Mouse (Mus musculus) small intestine, adult 2 months (tissue): ENCODE data around the gene Adamts15. TPM values are rescaled to one million over a fixed set of nuclear protein-coding genes. Genes with fewer than 3 reads are reported as not detected.

Experiments
- H3K27ac ChIP-seq: fragments of 200-500 bp; 2 replicates; pipeline ENCODE4 v1.5.1; 2012; ENCODE audit warnings: low read depth, low read length, control low read depth, inconsistent platforms; ENCODE audit not compliant: insufficient read depth
- H3K27me3 ChIP-seq: fragments of 200-500 bp; 2 replicates; pipeline ENCODE4 v1.6.1; 2012; ENCODE audit warnings: mild to moderate bottlenecking, moderate library complexity, low read length, inconsistent platforms; ENCODE audit not compliant: control insufficient read depth, insufficient read depth
- H3K36me3 ChIP-seq: fragments of 200-500 bp; 2 replicates; pipeline ENCODE4 v1.6.1; 2012; ENCODE audit warnings: mild to moderate bottlenecking, low read length, control low read depth, inconsistent platforms; ENCODE audit not compliant: control insufficient read depth, insufficient read depth
- H3K4me1 ChIP-seq: fragments of 200-500 bp; 2 replicates; pipeline ENCODE4 v1.6.1; 2012; ENCODE audit warnings: low read length, inconsistent platforms, mixed read lengths; ENCODE audit not compliant: control insufficient read depth, insufficient read depth, insufficient read length
- H3K4me3 ChIP-seq: fragments of 200-500 bp; 2 replicates; pipeline ENCODE4 v1.5.1; 2012; ENCODE audit warnings: low read depth, mild to moderate bottlenecking, control low read depth, inconsistent platforms, low read length, moderate library complexity
- CTCF ChIP-seq: fragments of 200-500 bp; IDR thresholded peaks from 2 replicates; pipeline ENCODE4 v1.5.1; 2012; ENCODE audit warnings: low read depth, mild to moderate bottlenecking, control low read depth, inconsistent platforms, low read length, moderate library complexity, mixed read lengths; ENCODE audit not compliant: insufficient replicate concordance, insufficient read length; ENCODE audit errors: extremely low read depth
- POLR2A ChIP-seq: fragments of 200-500 bp; IDR thresholded peaks from 2 replicates; pipeline ENCODE4 v1.6.1; 2012; ENCODE audit warnings: low read depth, mild to moderate bottlenecking, control low read depth, inconsistent platforms, low read length, moderate library complexity
- WGBS: fragments of 180-500 bp; shearing (Covaris S2); methylation state at CpG from one replicate; pipeline ENCODE4 v1.1.7; 2018; 5-methylcytosine and 5-hydroxymethylcytosine counted together
- polyA plus RNA-seq: library from polyadenylated mRNA; depleted of rRNA; stranded (reverse); fragments of >200 nt; gene quantifications from 2 replicates; pipeline ENCODE4 v1.2.3, GENCODE M21; 2012

Adamts15 gene
- polyA plus RNA-seq, 1 experiment: 4.0 TPM

DNA sequence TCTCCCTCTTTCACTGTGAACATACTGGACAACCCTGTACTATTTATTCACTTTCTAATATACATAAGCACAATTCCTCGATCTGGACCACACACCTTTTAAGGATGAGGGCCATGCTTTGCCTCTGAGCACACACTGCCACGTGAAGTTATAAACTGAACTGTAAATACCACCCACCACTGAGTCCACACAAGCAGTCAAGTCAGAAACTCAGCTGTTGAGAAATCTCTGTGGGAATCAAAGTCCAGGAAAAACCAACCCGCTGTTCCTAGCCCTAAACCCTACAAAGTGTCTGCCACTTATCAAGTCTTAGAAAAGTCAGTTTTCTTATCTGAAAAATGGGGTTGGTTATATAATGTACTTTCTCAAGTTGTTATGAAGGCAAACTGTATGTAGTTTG is 36.0 kb downstream of the Adamts15 start:
- 21% methylated on average over 3 of the region's 3 CpGs for WGBS
- Histone ChIP-seq H3K4me3 (no peak overlapping the region), H3K27me3 (no peaks in the 10 kb centered on the region), H3K36me3 (no peaks in the 10 kb centered on the region), H3K4me1 (peaks cover 12% of the 10 kb centered on the region; the same call in 1 of the 2 replicates), H3K27ac (no peak overlapping the region)
- TF ChIP-seq POLR2A (no peak), CTCF (no peak)

GRCm38 (mm10) chr9:30880553-30880952 is 41.7 kb downstream of the Adamts15 start:
- Histone ChIP-seq H3K4me3 (no peak overlapping the region), H3K27me3 (no peaks in the 10 kb centered on the region), H3K4me1 (peaks cover 39% of the 10 kb centered on the region; the same call in 1 of the 2 replicates), H3K36me3 (no peaks in the 10 kb centered on the region), H3K27ac (no peak overlapping the region)
- WGBS: 27% methylated on average over 9 of the region's 9 CpGs
- TF ChIP-seq POLR2A: no peak
- TF ChIP-seq CTCF: no peak

DNA sequence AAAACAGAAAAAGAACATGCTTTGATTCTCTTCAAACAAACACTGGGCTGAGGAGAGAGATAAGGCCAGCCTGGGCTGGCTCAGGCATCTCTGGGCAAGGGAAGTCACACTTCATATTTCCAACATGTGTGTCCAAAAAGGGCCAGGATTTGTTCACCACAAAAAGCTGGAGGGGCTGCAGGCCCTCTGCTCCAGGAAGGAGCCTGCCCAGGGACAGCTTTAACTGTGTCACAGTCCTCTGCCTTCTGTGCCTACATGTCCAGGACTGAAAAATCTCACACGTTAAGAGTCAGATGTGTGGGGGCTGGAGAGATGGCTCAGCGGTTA is 42.3 kb downstream of the Adamts15 start:
- TF ChIP-seq POLR2A: no peak
- no peak for TF ChIP-seq CTCF
- peaks cover 39% of the 10 kb centered on the region; the same call in 1 of the 2 replicates for H3K4me1 ChIP-seq
- H3K4me3 ChIP-seq: no peak overlapping the region
- WGBS: 49% methylated on average over 2 of the region's 2 CpGs
- H3K36me3 ChIP-seq: no peaks in the 10 kb centered on the region
- no peaks in the 10 kb centered on the region for H3K27me3 ChIP-seq
- H3K27ac ChIP-seq: peak overlapping the region; percentile 21; the same call in 1 of the 2 replicates

DNA sequence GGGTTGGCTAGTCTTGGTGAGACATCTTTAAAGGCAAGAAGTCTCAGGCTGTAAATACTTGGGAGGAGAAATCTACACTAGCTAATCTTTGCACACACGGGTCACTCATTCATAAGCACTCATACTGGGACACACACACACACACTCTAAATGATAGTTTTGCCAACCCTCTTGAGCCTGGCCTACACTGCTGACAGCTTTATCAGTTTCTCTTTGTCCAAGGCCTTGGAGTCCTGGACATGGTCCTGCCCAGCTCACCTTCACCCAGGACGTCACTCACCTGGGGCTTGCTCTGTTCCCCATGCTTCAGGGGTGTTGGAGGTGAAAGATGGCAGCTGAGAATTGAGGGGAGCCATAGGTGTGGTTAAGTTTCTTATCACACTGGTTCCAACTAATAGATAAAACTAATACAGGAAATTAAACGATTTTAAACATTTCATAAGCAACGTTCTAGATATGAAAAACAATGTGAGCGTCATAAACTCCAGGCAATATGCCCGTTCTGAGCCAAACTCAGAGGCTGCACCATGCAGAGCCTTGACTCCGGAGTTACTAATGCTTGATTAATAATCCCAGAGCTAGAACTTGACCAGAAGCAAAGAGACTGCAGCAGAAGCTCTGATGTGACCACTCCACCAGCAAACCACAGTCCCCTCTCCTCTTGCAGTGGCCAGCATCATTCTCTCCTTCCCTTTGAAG is 42.9 kb downstream of the Adamts15 start:
- H3K27me3 ChIP-seq: no peaks in the 10 kb centered on the region
- peak overlapping the region; percentile 21; the same call in 1 of the 2 replicates for H3K27ac ChIP-seq
- peaks cover 39% of the 10 kb centered on the region; the same call in 1 of the 2 replicates for H3K4me1 ChIP-seq
- no peak overlapping the region for H3K4me3 ChIP-seq
- WGBS: 30% methylated on average over 7 of the region's 7 CpGs
- TF ChIP-seq CTCF (no peak), POLR2A (no peak)
- no peaks in the 10 kb centered on the region for H3K36me3 ChIP-seq

DNA sequence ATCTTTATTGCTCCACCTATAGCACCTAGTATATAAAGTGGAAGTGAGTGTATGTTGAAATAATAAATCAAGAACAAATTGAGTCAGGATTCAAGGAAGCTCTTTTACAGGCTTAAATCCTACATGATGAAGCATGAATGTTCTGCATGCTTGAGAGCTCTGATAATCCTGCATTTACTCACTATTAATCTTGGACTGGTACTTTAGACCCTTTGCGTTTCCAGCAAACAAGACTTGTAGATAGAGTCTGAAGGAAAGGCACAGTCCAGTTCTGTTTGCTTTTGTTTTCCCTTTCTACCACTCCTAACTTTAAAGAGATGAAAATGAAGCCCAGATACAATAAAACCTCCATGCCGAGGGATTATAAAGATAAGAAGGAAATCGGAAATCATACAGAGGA is 45.7 kb downstream of the Adamts15 start:
- Histone ChIP-seq H3K27ac (no peak overlapping the region), H3K4me3 (no peak overlapping the region), H3K36me3 (no peaks in the 10 kb centered on the region), H3K27me3 (no peaks in the 10 kb centered on the region), H3K4me1 (peaks cover 36% of the 10 kb centered on the region; the same call in 1 of the 2 replicates)
- WGBS: 24% methylated on average over 3 of the region's 3 CpGs
- TF ChIP-seq POLR2A (no peak), CTCF (no peak)

DNA sequence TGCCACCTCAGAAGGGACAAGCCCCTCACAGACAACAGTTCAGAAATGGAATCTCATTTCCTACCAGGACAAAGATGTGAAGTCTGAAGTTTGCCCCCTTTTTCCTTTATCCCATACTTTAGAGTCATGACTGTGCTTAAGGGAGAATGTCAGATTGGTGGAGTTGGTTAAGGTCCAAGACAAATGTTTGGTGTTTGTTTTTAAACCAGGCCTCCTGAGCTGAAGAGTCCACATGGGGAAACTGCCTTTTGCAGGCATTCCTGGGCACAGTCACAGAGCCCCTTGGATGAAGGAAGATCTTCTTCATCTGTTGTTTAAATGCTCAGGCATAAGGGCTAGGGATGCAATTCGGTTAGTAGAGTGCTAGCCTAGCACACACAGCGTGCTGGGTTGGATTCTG is 66.4 kb downstream of the Adamts15 start:
- Histone ChIP-seq H3K4me1 (no peaks in the 10 kb centered on the region; the same call in 1 of the 2 replicates), H3K4me3 (no peak overlapping the region), H3K27me3 (no peaks in the 10 kb centered on the region; the same call in 1 of the 2 replicates), H3K27ac (no peak overlapping the region), H3K36me3 (no peaks in the 10 kb centered on the region)
- TF ChIP-seq CTCF (no peak), POLR2A (no peak)
- WGBS: 77% methylated on average over 2 of the region's 2 CpGs

DNA sequence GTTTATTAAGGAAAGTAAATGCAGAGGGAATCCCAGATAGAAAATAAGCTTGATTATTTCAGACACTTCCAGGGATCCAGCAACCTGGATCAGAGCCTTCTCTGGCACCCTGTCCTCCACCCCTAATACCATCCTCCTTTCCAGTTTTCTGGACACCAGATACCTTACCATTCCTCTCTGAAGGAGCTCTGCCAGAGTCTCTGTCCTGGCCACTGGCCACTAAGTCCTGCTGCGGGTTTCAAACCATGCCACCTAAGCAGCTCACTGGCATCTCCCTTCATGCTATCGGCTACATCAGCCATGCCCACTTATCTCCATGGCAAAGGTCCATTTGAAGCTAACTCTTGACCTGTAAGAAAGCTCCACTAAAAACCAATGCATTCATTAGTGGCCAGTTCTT is 70.4 kb downstream of the Adamts15 start:
- H3K4me1 ChIP-seq: no peaks in the 10 kb centered on the region; the same call in 1 of the 2 replicates
- WGBS: 98% methylated on average over 2 of the region's 2 CpGs
- H3K27me3 ChIP-seq: no peaks in the 10 kb centered on the region; the same call in 1 of the 2 replicates
- H3K36me3 ChIP-seq: no peaks in the 10 kb centered on the region
- no peak overlapping the region for H3K4me3 ChIP-seq
- no peak overlapping the region for H3K27ac ChIP-seq
- TF ChIP-seq CTCF (no peak), POLR2A (no peak)
